In genomic region chrX:142806620-142807061, GRCm38 (mm10) we compare ENCODE assay signal across 9 mouse cellular contexts.
DNase-seq lines count a peak whose midpoint lies in the region; ATAC-seq lines count a peak whose summit lies in the region.
"Had no signal": no experiment of that assay in that cellular context is flagged by ENCODE, and none has a peak within 500 bp of the region (broad histone marks: within the 10 kb centered on the region; RNA-seq: fewer than 3 reads in every experiment).

No protein-coding gene starts in this region.

- peaks cover 13% of the 10 kb centered on the region for H3K4me1 ChIP-seq in heart, embryonic 15.5 days (replicated peaks)
- 0 out of 2 replicates have a peak, but pooled peaks cover 2% of the 10 kb centered on the region for H3K4me1 ChIP-seq in heart, embryonic 11.5 days (ENCODE audit: control insufficient read depth, insufficient read depth, low read length)

- 0 out of 2 replicates have a peak overlapping the region, but pooled peaks have one; percentile 13 for H3K4me2 ChIP-seq in heart, embryonic 15.5 days
- H3K4me2 ChIP-seq in heart, embryonic 11.5 days, result no peak overlapping the region
- H3K4me2 ChIP-seq: heart, embryonic 13.5 days had no signal

- DNase-seq in ES-CJ7 (ENCODE audit: low read depth, low spot score), result peak; percentile 48
- DNase-seq in cerebellum, adult 9-10 months, result peak; percentile 42
- peak; percentile 27 for DNase-seq in kidney, adult 9 months
- peak; percentile 43 to 72 for DNase-seq in lung, postnatal 4 days
- DNase-seq in adipocyte (ENCODE audit: low spot score), result no peak

- H3K27ac ChIP-seq in heart, embryonic 15.5 days, result no peak overlapping the region
- no peak overlapping the region for H3K27ac ChIP-seq in heart, embryonic 11.5 days (ENCODE audit: low read depth, low read length)
- H3K27ac ChIP-seq: heart, embryonic 13.5 days had no signal

- no peak overlapping the region for H3K9ac ChIP-seq in heart, embryonic 15.5 days
- H3K9ac ChIP-seq in heart, embryonic 11.5 days (ENCODE audit: low read depth, low read length), result no peak overlapping the region
- H3K9ac ChIP-seq: heart, embryonic 13.5 days had no signal

- no peak overlapping the region for H3K4me3 ChIP-seq in heart, embryonic 15.5 days
- no peak overlapping the region for H3K4me3 ChIP-seq in heart, embryonic 11.5 days (ENCODE audit: low read depth, low read length)
- H3K4me3 ChIP-seq: heart, embryonic 13.5 days had no signal

- no peaks in the 10 kb centered on the region for H3K27me3 ChIP-seq in heart, embryonic 15.5 days
- H3K27me3 ChIP-seq in heart, embryonic 11.5 days (ENCODE audit: control insufficient read depth, insufficient read depth, low read length), result no peaks in the 10 kb centered on the region
- H3K27me3 ChIP-seq: heart, embryonic 13.5 days had no signal

- ATAC-seq in heart, embryonic 15.5 days (replicated peaks; ENCODE audit: insufficient number of reproducible peaks, insufficient read depth, low FRiP score, low read depth), result peak; percentile 54; the same call in 1 of the 2 replicates
- no peak for ATAC-seq in heart, embryonic 11.5 days (replicated peaks; ENCODE audit: insufficient number of reproducible peaks, low FRiP score, low TSS enrichment)
- ATAC-seq in granulocyte monocyte progenitor cell, adult 5-6 weeks (replicated peaks; ENCODE audit: poor library complexity, severe bottlenecking), result no peak

- 25% methylated on average over 10 of the region's 10 CpGs for WGBS in heart, embryonic 15.5 days
- 43% methylated on average over 10 of the region's 10 CpGs for WGBS in heart, embryonic 11.5 days (ENCODE audit: insufficient replicate concordance)

- H3K9me3 ChIP-seq in heart, embryonic 15.5 days (replicated peaks), result no peaks in the 10 kb centered on the region
- H3K9me3 ChIP-seq in heart, embryonic 11.5 days (replicated peaks; ENCODE audit: control insufficient read depth, low read length), result no peaks in the 10 kb centered on the region
- H3K9me3 ChIP-seq: heart, embryonic 13.5 days had no signal

- no peaks in the 10 kb centered on the region for H3K36me3 ChIP-seq in heart, embryonic 15.5 days
- no peaks in the 10 kb centered on the region for H3K36me3 ChIP-seq in heart, embryonic 11.5 days (ENCODE audit: control insufficient read depth, insufficient read depth, low read length)
